Mouse (Mus musculus) midbrain, embryonic 11.5 days (tissue): Measurements from ENCODE around the gene Trim41. TPM values are rescaled to one million over a fixed set of nuclear protein-coding genes. Genes with fewer than 3 reads are reported as not detected.
"Not testable (repeated sequence)": the region's sequence is repeated elsewhere in the genome, so short reads cannot be mapped to it uniquely, and the experiment has no call there.

Source experiments
- ATAC-seq: fragments of 200-750 bp; cut with Nextera tagmentation; 2 replicates; pipeline ENCODE4 v1.8.0; 2017; ENCODE audit warnings: moderate TSS enrichment, moderate library complexity; ENCODE audit not compliant: low FRiP score
- DNase-seq: peaks from one replicate; pipeline ENCODE4 v3.0.0; 2015; ENCODE audit warnings: low spot score; ENCODE audit errors: missing footprints
- H3K27ac ChIP-seq: fragments of 300-500 bp; sonication (generic); 2 replicates; pipeline ENCODE4 v1.5.1; 2014; ENCODE audit warnings: low read depth, low read length
- H3K27me3 ChIP-seq: fragments of 300-500 bp; sonication (generic); 2 replicates; pipeline ENCODE4 v1.6.1; 2014; ENCODE audit warnings: mild to moderate bottlenecking, low read length, moderate library complexity, mixed read lengths; ENCODE audit not compliant: control insufficient read depth, insufficient read depth
- H3K36me3 ChIP-seq: fragments of 300-500 bp; sonication (generic); 2 replicates; pipeline ENCODE4 v1.6.1; 2014; ENCODE audit warnings: mild to moderate bottlenecking, low read length, moderate library complexity, mixed read lengths; ENCODE audit not compliant: control insufficient read depth, insufficient read depth
- H3K4me1 ChIP-seq: fragments of 300-500 bp; sonication (generic); 2 replicates; pipeline ENCODE4 v1.6.1; 2014; ENCODE audit warnings: low read length; ENCODE audit not compliant: control insufficient read depth, insufficient read depth
- H3K4me2 ChIP-seq: fragments of 300-500 bp; sonication (generic); 2 replicates; pipeline ENCODE4 v1.6.1; 2014; ENCODE audit warnings: mild to moderate bottlenecking, moderate library complexity
- H3K4me3 ChIP-seq: fragments of 300-500 bp; sonication (generic); 2 replicates; pipeline ENCODE4 v1.5.1; 2014; ENCODE audit warnings: low read depth, low read length
- H3K9ac ChIP-seq: fragments of 300-500 bp; sonication (generic); 2 replicates; pipeline ENCODE4 v1.6.1; 2014; ENCODE audit warnings: low read length
- H3K9me3 ChIP-seq: fragments of 300-500 bp; sonication (generic); 2 replicates; pipeline ENCODE4 v1.6.1; 2016; ENCODE audit warnings: low read length; ENCODE audit not compliant: control insufficient read depth
- WGBS: fragments of 180-500 bp; shearing (Covaris S2); extraction: QIAGEN DNeasy Blood & Tissue Kit; methylation state at CpG from one replicate; pipeline ENCODE4 v1.1.7; 2014; 5-methylcytosine and 5-hydroxymethylcytosine counted together
- polyA plus RNA-seq: library from polyadenylated mRNA; unstranded; fragments of >200 nt; fragmentation: Nextera tagmentation; extraction: Ambion mirVana; gene quantifications from 2 replicates; pipeline ENCODE4 v1.2.1, GENCODE M21; 2014

Gene Trim41
- polyA plus RNA-seq, 1 experiment from 2014 or later = 3.6 TPM

- no peak overlapping the region for H3K27ac ChIP-seq
- H3K9me3 ChIP-seq = no peaks in the 10 kb centered on the region
- no peak for ATAC-seq
- H3K4me3 ChIP-seq = no peak overlapping the region
- H3K27me3 ChIP-seq = no peaks in the 10 kb centered on the region
- H3K4me2 ChIP-seq = no peak overlapping the region
- WGBS = 87% methylated on average over 4 of the region's 4 CpGs
- no peaks in the 10 kb centered on the region for H3K36me3 ChIP-seq
- peaks cover 3% of the 10 kb centered on the region; the same call in 1 of the 2 replicates for H3K4me1 ChIP-seq
- DNase-seq = peak; percentile 62
- H3K9ac ChIP-seq = no peak overlapping the region
Measured at GRCm38 (mm10) chr11:48851270-48851995, 34.3 kb upstream of the Trim41 start.

- peak; percentile 37 for DNase-seq
- Histone ChIP-seq H3K4me1 (peaks cover 3% of the 10 kb centered on the region; the same call in 1 of the 2 replicates), H3K27ac (no peak overlapping the region), H3K27me3 (no peaks in the 10 kb centered on the region), H3K4me2 (no peak overlapping the region), H3K36me3 (no peaks in the 10 kb centered on the region), H3K9me3 (no peaks in the 10 kb centered on the region), H3K9ac (no peak overlapping the region), H3K4me3 (no peak overlapping the region)
- ATAC-seq = no peak
- WGBS = 72% methylated on average over 2 of the region's 2 CpGs
Measured at GRCm38 (mm10) chr11:48850240-48850639, 33.1 kb upstream of the Trim41 start.

GRCm38 (mm10) chr11:48846881-48847280 lies 29.7 kb upstream of the Trim41 start:
- H3K27ac ChIP-seq = no peak overlapping the region
- no peak overlapping the region for H3K4me3 ChIP-seq
- no peaks in the 10 kb centered on the region for H3K36me3 ChIP-seq
- no peaks in the 10 kb centered on the region for H3K4me1 ChIP-seq
- no peak overlapping the region for H3K4me2 ChIP-seq
- no peaks in the 10 kb centered on the region for H3K27me3 ChIP-seq
- H3K9me3 ChIP-seq = no peaks in the 10 kb centered on the region
- ATAC-seq = no peak
- no peak overlapping the region for H3K9ac ChIP-seq
- DNase-seq = no peak
- 64% methylated on average over 5 of the region's 5 CpGs for WGBS

GRCm38 (mm10) chr11:48846362-48846761 lies 29.2 kb upstream of the Trim41 start:
- H3K4me3 ChIP-seq, H3K9ac ChIP-seq, H3K9me3 ChIP-seq, H3K27ac ChIP-seq, H3K4me2 ChIP-seq, H3K36me3 ChIP-seq, ATAC-seq, H3K4me1 ChIP-seq, H3K27me3 ChIP-seq: not testable (repeated sequence)
- peak; percentile 72 for DNase-seq
- WGBS = 79% methylated on average over 2 of the region's 2 CpGs

GRCm38 (mm10) chr11:48845244-48845815 lies 28.2 kb upstream of the Trim41 start:
- Histone ChIP-seq H3K36me3 (no peaks in the 10 kb centered on the region), H3K9ac (no peak overlapping the region), H3K27ac (no peak overlapping the region), H3K4me1 (no peaks in the 10 kb centered on the region), H3K4me3 (no peak overlapping the region), H3K9me3 (no peaks in the 10 kb centered on the region), H3K27me3 (no peaks in the 10 kb centered on the region), H3K4me2 (no peak overlapping the region)
- peak; percentile 21 for DNase-seq
- no peak for ATAC-seq
- 41% methylated on average over 13 of the region's 13 CpGs for WGBS

- 53% methylated on average over 6 of the region's 6 CpGs for WGBS
- ATAC-seq (no peak), DNase-seq (peak; percentile 62)
- Histone ChIP-seq H3K27me3 (peaks cover 2% of the 10 kb centered on the region; the same call in 1 of the 2 replicates), H3K36me3 (no peaks in the 10 kb centered on the region), H3K9me3 (no peaks in the 10 kb centered on the region), H3K4me3 (no peak overlapping the region), H3K27ac (no peak overlapping the region), H3K4me1 (no peaks in the 10 kb centered on the region), H3K9ac (no peak overlapping the region), H3K4me2 (no peak overlapping the region)
Measured at GRCm38 (mm10) chr11:48844309-48844708, 27.2 kb upstream of the Trim41 start.

- no peak for ATAC-seq
- Histone ChIP-seq H3K4me1 (peaks cover 5% of the 10 kb centered on the region), H3K9me3 (no peaks in the 10 kb centered on the region), H3K4me3 (no peak overlapping the region), H3K27me3 (peaks cover 12% of the 10 kb centered on the region; the same call in 1 of the 2 replicates), H3K36me3 (no peaks in the 10 kb centered on the region), H3K4me2 (no peak overlapping the region), H3K27ac (no peak overlapping the region), H3K9ac (no peak overlapping the region)
- no peak for DNase-seq
- 84% methylated on average over 11 of the region's 11 CpGs for WGBS
Measured at GRCm38 (mm10) chr11:48843202-48843601, 26.0 kb upstream of the Trim41 start.

- H3K4me1 ChIP-seq = peaks cover 5% of the 10 kb centered on the region
- no peaks in the 10 kb centered on the region for H3K36me3 ChIP-seq
- no peak overlapping the region for H3K9ac ChIP-seq
- DNase-seq (no peak), ATAC-seq (no peak)
- H3K4me2 ChIP-seq = no peak overlapping the region
- H3K27me3 ChIP-seq = peaks cover 13% of the 10 kb centered on the region; the same call in 1 of the 2 replicates
- no peaks in the 10 kb centered on the region for H3K9me3 ChIP-seq
- H3K4me3 ChIP-seq = no peak overlapping the region
- no peak overlapping the region for H3K27ac ChIP-seq
- WGBS = 75% methylated on average over 4 of the region's 4 CpGs
Measured at GRCm38 (mm10) chr11:48842378-48842792, 25.2 kb upstream of the Trim41 start.

GRCm38 (mm10) chr11:48841213-48841612 lies 24.1 kb upstream of the Trim41 start:
- Histone ChIP-seq H3K4me3 (no peak overlapping the region), H3K9ac (no peak overlapping the region), H3K27ac (no peak overlapping the region), H3K4me1 (peaks cover 9% of the 10 kb centered on the region), H3K4me2 (no peak overlapping the region), H3K9me3 (no peaks in the 10 kb centered on the region), H3K36me3 (no peaks in the 10 kb centered on the region), H3K27me3 (peaks cover 22% of the 10 kb centered on the region)
- ATAC-seq = no peak
- 91% methylated on average over 5 of the region's 5 CpGs for WGBS
- DNase-seq = no peak
